Mouse (Mus musculus): ENCODE measurements around the gene Mylk.

DNA sequence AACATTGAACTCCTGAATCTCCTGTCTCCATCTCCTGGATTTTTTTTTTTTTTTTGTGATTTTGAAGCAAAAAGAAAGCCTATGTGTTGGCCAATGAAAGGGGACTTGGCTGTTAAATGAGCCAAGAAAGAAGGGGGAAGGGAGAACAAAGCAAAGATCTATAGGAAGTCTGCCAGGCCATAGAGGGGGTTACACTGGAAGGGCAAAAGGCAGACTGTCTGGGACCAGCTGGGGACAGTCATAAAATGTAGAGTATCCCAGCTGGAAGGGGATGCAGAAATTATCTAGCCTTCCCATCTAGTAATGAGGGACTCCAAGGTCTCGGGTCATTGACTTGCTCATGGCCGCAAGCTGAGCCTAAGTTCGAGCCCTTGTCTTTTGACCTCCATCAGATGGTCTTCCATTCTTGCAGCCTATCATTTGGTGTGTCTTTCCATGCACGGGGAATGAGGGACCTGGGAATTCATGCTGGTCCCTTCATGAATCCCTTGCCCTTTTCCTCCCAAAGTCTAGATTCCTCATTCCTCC lies 172.4 kb downstream of the Mylk start:
- TF ChIP-seq CTCF (IDR thresholded peaks at IDR 0.05; ENCODE audit: borderline replicate concordance, insufficient read depth, low read depth, low read length) (no peak), POLR2A (IDR thresholded peaks at IDR 0.05; ENCODE audit: borderline replicate concordance, insufficient read depth, low read length) (no peak)

All from cerebellum, adult 2 months (tissue).